Mouse (Mus musculus) monocyte, adult 5-6 weeks (primary cell): Measurements from ENCODE around the gene Tceal1. TPM values are rescaled to one million over a fixed set of nuclear protein-coding genes. Genes with fewer than 3 reads are reported as not detected.
"Not testable (repeated sequence)": the region's sequence is repeated elsewhere in the genome, so short reads cannot be mapped to it uniquely, and the experiment has no call there.

Experiments used
- ATAC-seq: fragments of 153-309, 156-312 bp; replicated peaks from 2 replicates; pipeline ENCODE4 v1.8.0; 2017; ENCODE audit warnings: mild to moderate bottlenecking; ENCODE audit not compliant: low TSS enrichment, insufficient number of reproducible peaks, severe bottlenecking, poor library complexity, low FRiP score
- total RNA-seq: library from RNA; stranded (forward); fragments of 200-1000, 200-491, 200-594 nt; gene quantifications from 3 replicates; pipeline ENCODE4 v1.2.3, GENCODE M21; 2017

Gene Tceal1
- total RNA-seq = not detected in 3 replicates

GRCm38 (mm10) chrX:136707446-136708167 lies at the start of gene Tceal1:
Tceal1 (plus strand) TSS chrX:136707982.
- no peak for ATAC-seq

GRCm38 (mm10) chrX:136666281-136666706 lies 41.5 kb upstream of the Tceal1 start:
- ATAC-seq = no peak

DNA sequence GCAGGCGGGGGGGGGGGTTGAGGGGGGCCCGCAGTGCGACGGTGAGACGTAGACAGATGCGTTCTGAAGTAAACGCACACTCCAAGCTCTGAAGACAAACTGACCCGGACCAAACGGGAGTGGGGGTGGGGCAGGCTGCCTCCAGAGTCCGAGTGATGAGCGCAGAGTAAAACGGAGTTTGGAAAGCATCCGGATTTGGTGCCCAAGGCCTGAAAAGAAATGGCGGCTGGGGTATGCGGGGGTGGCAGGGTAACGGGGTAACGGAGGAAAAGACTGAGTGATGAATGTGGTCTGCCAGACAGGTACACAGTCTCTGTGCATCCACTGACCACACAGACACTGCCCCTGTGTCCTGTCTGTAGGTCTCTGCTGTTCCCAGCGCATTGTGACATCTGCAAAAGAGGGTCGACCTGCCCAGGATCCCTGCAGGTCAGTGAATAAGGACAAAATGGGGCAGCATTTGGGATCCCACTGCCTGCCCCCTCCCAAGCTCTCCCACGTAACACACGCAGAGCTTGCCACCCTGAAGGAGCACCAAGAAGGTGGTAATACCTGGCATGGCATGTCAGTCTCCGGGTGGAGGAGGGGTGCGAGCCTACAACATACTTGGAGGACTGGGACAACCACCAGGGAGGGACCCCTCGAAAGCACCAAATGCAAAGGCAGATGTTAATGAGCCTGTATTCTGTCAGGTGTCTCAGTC lies 40.9 kb upstream of the Tceal1 start:
- not testable (repeated sequence) for ATAC-seq

- ATAC-seq = no peak
Measured at GRCm38 (mm10) chrX:136668794-136669193, 39.0 kb upstream of the Tceal1 start.

GRCm38 (mm10) chrX:136680989-136681388 lies 26.8 kb upstream of the Tceal1 start:
- no peak for ATAC-seq

GRCm38 (mm10) chrX:136691606-136692293 lies 16.0 kb upstream of the Tceal1 start:
- not testable (repeated sequence) for ATAC-seq

DNA sequence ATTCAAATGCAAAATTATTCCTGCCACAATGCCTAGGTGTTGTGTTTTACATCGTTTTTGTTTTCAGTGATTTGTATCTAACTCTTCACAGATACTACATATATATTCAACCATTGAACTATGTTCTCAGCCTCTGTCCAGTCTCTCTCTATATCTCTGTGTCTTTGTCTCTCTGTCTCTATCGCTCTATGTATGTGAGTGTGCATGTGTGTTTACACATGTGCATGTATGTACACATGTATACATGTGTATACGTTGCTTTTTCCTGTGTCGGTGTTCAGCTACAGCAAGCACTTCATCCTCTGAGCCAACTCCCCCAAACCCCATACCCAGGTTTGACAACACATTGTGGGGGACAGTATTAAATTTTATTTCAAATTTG lies 15.5 kb upstream of the Tceal1 start:
- ATAC-seq = no peak

DNA sequence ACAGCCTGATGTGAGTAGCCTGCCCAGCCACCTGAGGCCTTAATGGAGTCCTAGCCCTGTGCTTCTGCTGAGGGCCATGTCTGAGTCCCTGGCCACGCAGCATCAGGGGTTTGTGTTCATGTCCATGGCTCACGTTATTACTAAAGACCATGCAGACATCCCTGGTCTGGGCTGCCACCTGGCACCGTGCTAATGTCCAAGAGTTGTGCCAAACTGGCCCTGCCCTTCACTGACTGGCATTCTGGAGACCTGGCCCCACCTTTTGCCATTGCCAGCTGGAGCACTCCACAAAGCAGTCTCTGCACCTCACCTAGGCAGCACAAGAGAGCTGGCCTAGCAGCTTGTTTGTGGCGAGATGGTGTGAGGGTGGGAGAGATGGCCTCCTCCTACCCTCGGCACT lies 14.6 kb upstream of the Tceal1 start:
- ATAC-seq = no peak

DNA sequence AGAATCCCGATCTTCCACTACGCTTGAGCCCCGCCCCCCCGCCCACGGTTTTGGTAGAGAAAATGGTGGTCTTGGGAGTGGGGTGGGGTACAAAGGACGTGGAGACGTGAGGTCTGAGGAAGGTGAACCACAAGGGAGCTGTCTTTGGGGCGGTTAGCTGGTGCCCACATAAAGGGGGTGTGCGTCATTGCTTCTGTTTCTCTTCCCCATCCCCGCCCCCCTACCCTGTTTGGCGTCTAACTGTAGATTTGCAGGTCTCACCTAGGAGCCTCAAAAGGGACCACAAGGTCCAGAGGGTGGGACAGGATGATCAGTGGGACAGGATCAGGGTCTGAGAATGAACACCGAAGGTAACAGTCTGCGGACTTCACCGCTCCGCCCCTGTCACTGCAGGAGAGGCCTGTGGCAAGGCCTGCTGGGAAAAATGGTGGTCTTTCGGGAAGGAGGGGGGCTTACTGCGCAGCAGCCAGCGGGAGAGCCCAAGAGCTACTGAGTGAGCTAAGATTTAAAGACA lies 443 bp downstream of the Tceal1 start:
- ATAC-seq = no peak

DNA sequence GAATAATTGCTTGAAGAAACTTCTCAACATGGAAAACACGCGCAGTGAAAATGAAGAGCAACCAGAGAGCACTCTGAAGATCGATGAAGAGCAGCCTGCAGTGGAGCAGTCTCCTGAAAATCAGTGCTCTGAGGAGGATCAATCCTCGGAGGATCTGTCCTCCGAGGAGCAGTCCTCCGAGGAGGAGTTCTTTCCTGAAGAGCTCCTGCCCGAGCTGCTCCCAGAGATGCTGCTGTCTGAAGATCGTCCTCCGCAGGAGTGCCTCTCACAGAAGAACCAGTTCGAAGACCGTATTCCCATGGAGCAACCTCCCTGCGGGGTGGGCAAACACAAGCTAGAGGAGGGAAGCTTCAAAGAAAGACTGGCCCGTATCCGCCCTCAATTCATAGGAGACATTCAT lies 1.0 kb downstream of the Tceal1 start:
- no peak for ATAC-seq

DNA sequence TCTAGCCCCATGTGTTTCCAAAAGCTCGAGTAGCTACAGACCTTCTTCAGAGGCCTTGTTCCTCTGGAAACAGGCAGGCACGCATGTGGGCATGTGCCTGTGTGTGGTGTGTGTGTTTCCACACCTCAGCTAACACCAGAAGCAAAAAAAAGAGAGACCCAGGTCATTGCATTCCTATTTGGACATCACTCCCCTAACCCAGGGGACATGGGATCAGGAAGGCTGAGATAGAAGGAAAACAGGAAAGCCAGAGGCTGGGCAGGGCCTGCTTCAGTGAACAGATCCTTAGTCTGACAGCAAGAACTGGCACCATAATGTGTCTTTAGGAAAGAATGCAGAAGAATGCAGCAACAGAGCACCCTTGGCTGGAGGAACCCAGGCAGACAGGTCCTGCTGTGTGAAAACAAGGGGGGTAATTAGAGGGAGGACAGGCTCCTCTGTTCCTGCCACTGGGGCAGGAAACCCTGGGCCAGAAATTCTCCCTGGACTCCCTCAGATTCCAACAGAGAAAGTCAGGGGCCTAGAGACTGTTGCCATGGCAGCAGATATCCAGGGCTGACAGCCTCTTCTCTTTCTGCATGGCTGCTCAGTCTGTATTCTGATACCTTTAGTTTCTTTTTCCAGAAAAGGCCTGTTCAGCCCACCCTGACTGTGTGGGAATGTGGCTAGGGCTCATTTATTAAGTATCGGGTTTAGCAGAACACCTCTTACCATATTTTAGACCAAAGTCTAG lies 7.1 kb downstream of the Tceal1 start:
- not testable (repeated sequence) for ATAC-seq

GRCm38 (mm10) chrX:136732016-136732415 lies 24.2 kb downstream of the Tceal1 start:
- no peak for ATAC-seq

- no peak for ATAC-seq
Measured at GRCm38 (mm10) chrX:136740087-136740790, 32.5 kb downstream of the Tceal1 start.

DNA sequence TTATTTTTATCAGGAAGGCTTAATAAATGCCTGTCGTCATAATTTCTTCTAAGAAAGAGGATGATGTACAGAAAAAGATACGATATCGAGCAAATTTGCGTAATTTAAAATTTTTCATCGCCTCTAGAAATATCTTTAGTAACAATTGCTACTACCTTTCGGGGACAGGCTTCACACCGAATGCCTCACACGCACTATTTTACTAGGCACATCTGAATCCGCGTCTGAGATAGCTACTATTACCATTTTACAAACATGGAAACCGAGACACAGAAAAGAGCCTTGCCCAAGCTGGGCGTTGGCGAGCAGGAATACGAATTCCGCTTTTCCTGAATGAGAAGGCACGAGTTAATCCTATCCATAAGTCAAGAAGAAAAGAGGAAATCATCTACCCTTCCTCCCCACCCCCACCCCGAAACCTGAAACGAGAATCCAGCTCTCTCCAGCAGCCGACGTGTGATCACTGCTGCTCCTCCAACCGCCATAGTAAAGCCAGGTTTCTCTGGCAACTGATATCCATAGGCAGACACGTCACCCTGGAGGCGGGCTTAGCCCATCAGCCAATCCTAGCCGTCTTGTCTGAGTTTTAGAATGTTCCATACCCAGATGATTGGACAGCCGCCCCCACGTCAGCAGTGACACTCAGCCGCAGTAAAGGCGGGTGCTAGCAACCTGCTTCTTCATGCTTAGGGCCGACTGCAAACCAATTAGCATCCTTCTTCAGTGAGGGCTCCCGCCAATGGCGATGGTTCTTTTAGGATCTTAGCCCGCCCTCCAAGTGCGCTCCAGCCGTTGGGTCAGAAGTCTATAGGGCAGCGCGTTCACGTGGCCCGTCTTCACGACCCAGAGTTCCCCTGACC lies 33.2 kb downstream of the Tceal1 start:
- ATAC-seq = peak; percentile 97

DNA sequence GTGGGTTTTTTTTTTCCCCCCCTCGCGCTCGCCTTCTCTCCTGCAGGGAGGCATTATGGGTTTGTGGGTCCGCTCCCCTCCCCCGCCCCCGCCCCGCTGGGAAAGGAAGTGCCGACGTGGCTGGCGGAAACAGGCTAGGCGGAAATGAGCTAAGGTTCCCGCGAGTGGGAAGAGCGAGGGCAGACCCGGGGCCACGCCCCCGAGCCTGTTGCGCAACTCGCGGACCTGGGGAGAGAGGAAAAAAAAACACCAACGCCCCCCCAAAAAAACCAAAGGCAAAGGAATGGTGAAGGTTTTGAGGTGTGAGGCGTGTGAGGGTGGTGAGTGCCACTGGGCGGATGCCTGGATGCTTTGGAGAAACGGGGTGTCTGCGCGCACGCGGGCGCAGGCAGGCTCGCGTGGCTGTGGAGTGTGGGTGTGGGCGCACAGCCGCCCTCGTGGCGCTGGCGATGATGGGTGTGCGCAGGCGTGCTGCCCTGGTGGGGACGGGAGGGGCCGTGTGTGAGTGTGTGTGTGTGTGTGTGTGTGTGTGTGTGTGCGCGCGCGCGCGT lies 33.9 kb downstream of the Tceal1 start:
- peak; percentile 19; the same call in 1 of the 2 replicates for ATAC-seq

DNA sequence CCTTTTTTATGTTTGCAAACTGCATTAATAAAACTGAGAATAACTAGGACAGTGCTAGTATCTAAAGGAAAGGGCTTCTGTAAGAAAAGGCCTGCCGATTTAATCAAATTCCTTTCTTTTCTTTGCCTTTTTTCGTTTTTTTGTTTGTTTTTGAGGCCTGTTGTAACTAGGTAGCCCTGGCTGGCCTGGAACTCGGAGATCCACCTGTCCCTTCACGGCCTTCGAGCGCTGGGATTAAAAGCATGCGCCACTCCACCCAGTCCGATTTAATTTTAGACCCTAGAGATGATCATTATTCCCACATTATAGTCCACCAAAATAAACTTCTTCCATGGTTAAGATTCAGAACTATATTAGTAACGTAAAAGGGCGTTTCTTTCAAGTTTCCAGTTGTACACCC lies 34.5 kb downstream of the Tceal1 start:
- ATAC-seq = no peak

- ATAC-seq = no peak
Measured at GRCm38 (mm10) chrX:136742661-136743103, 34.9 kb downstream of the Tceal1 start.
